Mouse (Mus musculus): ENCODE data around the gene Gle1.
"Not testable (repeated sequence)": the region's sequence is repeated elsewhere in the genome, so short reads cannot be mapped to it uniquely, and the experiment has no call there.

Gle1 gene

GRCm38 (mm10) chr2:29934906-29935599, at the start of gene Gle1:
Gle1 (plus strand) TSS chr2:29935426.
- peak; percentile 98 for DNase-seq (ENCODE audit: low spot score)

GRCm38 (mm10) chr2:29886659-29887292, 48.5 kb upstream of the Gle1 start:
- DNase-seq (ENCODE audit: low spot score), result not testable (repeated sequence)

GRCm38 (mm10) chr2:29889066-29889944, 45.9 kb upstream of the Gle1 start, which contains the start of gene Odf2:
Odf2 (plus strand) TSS chr2:29889221.
- peak; percentile 99 for DNase-seq (ENCODE audit: low spot score)

GRCm38 (mm10) chr2:29889991-29890833, 45.0 kb upstream of the Gle1 start:
- peak; percentile 95 for DNase-seq (ENCODE audit: low spot score)

- DNase-seq (ENCODE audit: low spot score), result no peak
Observed at GRCm38 (mm10) chr2:29891773-29892172, 43.5 kb upstream of the Gle1 start.

- DNase-seq (ENCODE audit: low spot score), result no peak
Observed at GRCm38 (mm10) chr2:29896071-29896470, 39.2 kb upstream of the Gle1 start.

GRCm38 (mm10) chr2:29897366-29897765, 37.9 kb upstream of the Gle1 start:
- no peak for DNase-seq (ENCODE audit: low spot score)

GRCm38 (mm10) chr2:29898081-29898480, 37.1 kb upstream of the Gle1 start:
- no peak for DNase-seq (ENCODE audit: low spot score)

- no peak for DNase-seq (ENCODE audit: low spot score)
Observed at GRCm38 (mm10) chr2:29902194-29902593, 33.0 kb upstream of the Gle1 start.

GRCm38 (mm10) chr2:29908171-29908570, 27.1 kb upstream of the Gle1 start:
- DNase-seq (ENCODE audit: low spot score), result not testable (repeated sequence)

GRCm38 (mm10) chr2:29910042-29910441, 25.2 kb upstream of the Gle1 start:
- DNase-seq (ENCODE audit: low spot score), result peak; percentile 36

GRCm38 (mm10) chr2:29917621-29918020, 17.6 kb upstream of the Gle1 start:
- no peak for DNase-seq (ENCODE audit: low spot score)

GRCm38 (mm10) chr2:29922011-29922410, 13.2 kb upstream of the Gle1 start:
- DNase-seq (ENCODE audit: low spot score), result no peak

- DNase-seq (ENCODE audit: low spot score), result no peak
Observed at GRCm38 (mm10) chr2:29926542-29926941, 8.7 kb upstream of the Gle1 start.

GRCm38 (mm10) chr2:29930506-29930905, 4.7 kb upstream of the Gle1 start:
- no peak for DNase-seq (ENCODE audit: low spot score)

GRCm38 (mm10) chr2:29931194-29931593, 4.0 kb upstream of the Gle1 start:
- no peak for DNase-seq (ENCODE audit: low spot score)

- DNase-seq (ENCODE audit: low spot score), result no peak
Observed at GRCm38 (mm10) chr2:29940073-29940472, 4.8 kb downstream of the Gle1 start.

GRCm38 (mm10) chr2:29940826-29941225, 5.6 kb downstream of the Gle1 start:
- DNase-seq (ENCODE audit: low spot score), result no peak

GRCm38 (mm10) chr2:29944723-29945122, 9.5 kb downstream of the Gle1 start:
- DNase-seq (ENCODE audit: low spot score), result peak; percentile 64

- no peak for DNase-seq (ENCODE audit: low spot score)
Observed at GRCm38 (mm10) chr2:29948896-29949295, 13.7 kb downstream of the Gle1 start.

GRCm38 (mm10) chr2:29961246-29961645, 26.0 kb downstream of the Gle1 start:
- DNase-seq (ENCODE audit: low spot score), result no peak

Data from embryo, embryonic 10 days (tissue).